Mouse (Mus musculus) lung, postnatal 25 days (tissue): ENCODE data around the gene Abcb1b.
A peak's percentile ranks its signal among the peaks of the same experiment; 100 is the strongest.
"Not testable (repeated sequence)": the region's sequence is repeated elsewhere in the genome, so short reads cannot be mapped to it uniquely, and the experiment has no call there.

ENCODE experiments used
- DNase-seq: peaks from one replicate; pipeline ENCODE4 v3.0.0; 2022; ENCODE audit warnings: low spot score

The Abcb1b gene

GRCm38 (mm10) chr5:8863580-8864337 is 65.8 kb downstream of the Abcb1b start:
- DNase-seq = no peak

DNA sequence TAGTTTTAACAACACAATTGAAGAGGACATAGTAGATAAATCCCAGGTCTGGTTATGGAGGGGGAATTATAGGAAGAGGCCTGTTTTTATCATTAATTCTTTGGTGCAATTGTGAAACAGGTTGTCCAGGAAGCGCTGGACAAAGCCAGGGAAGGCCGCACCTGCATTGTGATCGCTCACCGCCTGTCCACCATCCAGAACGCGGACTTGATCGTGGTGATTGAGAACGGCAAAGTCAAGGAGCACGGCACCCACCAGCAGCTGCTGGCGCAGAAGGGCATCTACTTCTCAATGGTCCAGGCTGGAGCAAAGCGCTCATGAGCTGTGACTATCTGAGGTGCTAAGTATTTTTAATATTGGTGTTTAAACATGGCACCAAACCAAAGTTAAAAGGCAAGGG is 67.7 kb downstream of the Abcb1b start:
- not testable (repeated sequence) for DNase-seq

- no peak for DNase-seq
Observed at GRCm38 (mm10) chr5:8866366-8866765, 68.4 kb downstream of the Abcb1b start.

- DNase-seq = no peak
Observed at GRCm38 (mm10) chr5:8868019-8868418, 70.1 kb downstream of the Abcb1b start.

DNA sequence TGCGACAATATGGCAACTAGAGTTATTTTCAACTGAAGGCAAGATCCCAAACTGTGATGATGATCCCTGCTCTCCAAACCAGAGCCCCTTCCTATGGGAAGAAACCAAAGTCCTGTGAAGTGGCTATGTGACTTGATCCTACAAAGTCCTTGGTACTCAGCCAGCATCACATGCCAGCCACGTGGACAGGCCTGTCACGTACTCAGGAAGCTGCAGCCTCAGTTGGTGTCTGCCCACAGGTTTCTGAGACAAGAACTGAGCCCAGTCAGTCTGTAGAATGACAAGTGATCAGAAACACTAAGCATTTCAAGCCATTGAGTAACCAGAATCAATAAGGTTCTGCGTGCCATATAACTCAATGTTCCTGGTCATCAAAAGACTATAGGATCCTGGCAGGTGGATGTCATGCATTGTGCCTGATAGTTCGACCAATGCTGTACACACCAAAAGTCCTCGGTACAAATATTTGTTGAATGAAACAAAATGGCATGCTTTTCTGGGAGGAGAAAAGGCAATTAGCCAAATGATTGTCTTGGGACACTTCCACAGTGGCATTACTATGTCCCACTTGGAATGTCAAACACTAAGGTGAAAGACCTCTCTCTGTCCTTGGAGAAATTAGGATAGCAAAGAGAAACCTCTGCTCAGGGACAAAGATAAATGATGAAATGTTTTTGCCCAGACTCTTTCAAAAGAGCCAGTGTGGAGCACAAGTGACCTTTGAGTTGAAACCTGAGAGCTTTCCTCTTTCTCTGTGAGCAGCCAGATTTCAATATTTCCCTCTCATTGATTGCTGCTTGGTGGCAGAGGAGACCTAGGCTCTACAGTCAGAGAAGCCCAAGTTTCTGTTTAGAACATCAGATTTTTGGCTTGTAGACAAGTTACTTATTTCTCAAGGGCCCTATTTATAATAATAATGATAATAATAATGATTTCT is 75.3 kb downstream of the Abcb1b start:
- no peak for DNase-seq

- DNase-seq = no peak
Observed at GRCm38 (mm10) chr5:8877086-8877485, 79.1 kb downstream of the Abcb1b start.

DNA sequence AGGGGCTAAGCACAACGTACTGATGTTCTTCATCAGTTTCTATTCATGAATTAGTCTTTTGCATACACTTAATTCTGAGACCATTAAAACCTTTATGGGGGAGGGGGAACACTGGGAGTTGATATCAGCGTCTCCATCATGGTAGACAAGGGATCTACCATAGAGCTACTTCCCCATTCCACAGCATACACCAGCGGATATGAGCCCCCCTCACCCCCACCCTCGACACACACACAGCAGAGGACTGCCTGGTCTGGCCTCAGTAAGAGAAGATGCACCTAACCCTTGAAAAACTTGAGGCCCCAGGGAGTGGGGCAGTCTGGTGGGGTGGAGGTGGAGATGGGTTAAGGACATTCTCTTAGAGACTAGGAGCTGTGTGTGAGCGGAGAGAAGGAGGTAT is 79.9 kb downstream of the Abcb1b start:
- DNase-seq = no peak

DNA sequence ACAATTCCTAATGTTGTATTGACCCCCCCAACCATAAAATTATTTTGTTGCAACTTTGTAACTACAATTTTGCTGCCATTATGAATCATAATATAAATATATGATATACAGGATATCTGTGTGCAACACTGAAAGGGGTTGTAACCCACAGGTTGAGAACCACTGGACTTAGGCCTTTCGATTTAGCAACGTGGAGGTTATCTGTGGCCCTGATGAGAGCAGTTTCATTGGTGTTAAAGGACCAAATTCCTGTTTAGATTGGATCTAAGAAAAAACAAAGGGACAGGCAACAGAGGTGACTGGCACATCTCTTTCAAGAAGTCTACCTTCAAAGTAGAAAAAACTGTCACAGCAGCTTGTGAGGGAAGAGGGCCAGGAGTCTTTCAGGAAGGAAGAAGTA is 87.9 kb downstream of the Abcb1b start:
- no peak for DNase-seq

GRCm38 (mm10) chr5:8893300-8894103 is 95.6 kb downstream of the Abcb1b start, which contains the start of gene Abcb4:
TSS of gene Abcb4 (plus strand) at chr5:8893717.
- peak; percentile 28 for DNase-seq

DNA sequence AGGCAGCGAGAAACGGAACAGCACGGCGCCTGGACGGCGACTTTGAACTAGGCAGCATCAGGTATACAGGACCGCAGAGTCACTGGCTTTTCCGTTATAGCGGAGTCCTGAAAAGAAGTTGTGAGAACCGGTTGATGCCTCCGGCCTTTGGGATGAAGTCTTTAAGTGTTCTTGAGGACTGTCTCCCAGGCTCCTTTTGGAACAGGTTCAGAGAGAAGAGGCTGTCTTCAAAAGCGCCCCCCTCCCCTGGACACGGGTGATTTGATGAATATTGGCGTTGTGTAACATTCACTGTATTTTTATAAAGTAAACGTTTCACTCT is 96.1 kb downstream of the Abcb1b start:
- DNase-seq = no peak

- no peak for DNase-seq
Observed at GRCm38 (mm10) chr5:8894641-8895490, 96.9 kb downstream of the Abcb1b start.

- no peak for DNase-seq
Observed at GRCm38 (mm10) chr5:8896198-8896597, 98.3 kb downstream of the Abcb1b start.

DNA sequence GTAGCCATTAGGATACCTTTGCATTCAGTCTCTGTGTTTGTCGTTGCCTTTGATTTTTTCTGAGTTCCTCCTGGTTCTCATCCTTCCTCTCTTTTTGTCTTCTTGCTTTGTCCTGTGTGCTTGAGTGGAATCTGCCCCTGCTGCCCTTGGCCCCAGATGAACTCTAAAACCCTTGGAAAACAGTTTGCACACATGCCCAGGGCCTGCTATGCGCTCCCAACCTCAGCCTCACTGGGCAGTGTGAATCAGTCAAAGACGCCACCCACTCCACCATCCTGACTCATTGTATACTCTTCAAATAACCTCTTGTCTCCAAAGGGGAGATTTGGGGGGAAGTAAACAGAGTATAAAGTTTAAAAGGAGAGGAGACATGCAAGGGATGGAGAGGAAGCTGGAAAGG is 100.3 kb downstream of the Abcb1b start:
- DNase-seq = no peak

GRCm38 (mm10) chr5:8901001-8901400 is 103.1 kb downstream of the Abcb1b start:
- no peak for DNase-seq

- no peak for DNase-seq
Observed at GRCm38 (mm10) chr5:8902141-8902817, 104.3 kb downstream of the Abcb1b start.

DNA sequence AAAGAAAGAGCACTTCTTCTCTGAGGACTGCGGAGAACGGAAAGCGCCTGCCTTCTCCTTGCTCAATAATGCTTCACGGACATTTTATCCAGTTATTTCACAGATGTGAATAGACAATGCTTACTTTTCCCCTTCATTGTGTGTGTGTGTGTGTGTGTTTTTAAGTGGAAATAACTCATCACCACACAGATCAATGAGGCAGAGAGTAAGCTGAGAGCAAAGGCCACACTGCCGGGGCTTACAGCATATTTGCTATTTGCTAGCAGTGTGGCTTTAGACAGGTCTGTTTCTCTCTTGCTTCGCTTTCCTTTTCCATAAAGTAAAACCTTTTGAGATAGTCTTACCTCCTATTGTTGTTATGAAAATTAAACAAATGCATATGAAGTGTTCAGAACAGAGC is 106.6 kb downstream of the Abcb1b start:
- DNase-seq = no peak

- DNase-seq = no peak
Observed at GRCm38 (mm10) chr5:8911567-8912198, 113.7 kb downstream of the Abcb1b start.
